Mouse (Mus musculus) neutrophil, adult 5-6 weeks (primary cell): ENCODE data around the gene Slc52a3. TPM values are rescaled to one million over a fixed set of nuclear protein-coding genes. Genes with fewer than 3 reads are reported as not detected.

Experiments used
- ATAC-seq: fragments of 151-379, 151-347 bp; 2 replicates; pipeline ENCODE4 v1.8.0; 2017; ENCODE audit warnings: mild to moderate bottlenecking, moderate TSS enrichment; ENCODE audit not compliant: insufficient number of reproducible peaks, poor library complexity, low FRiP score, severe bottlenecking; ENCODE audit errors: extremely low read depth
- total RNA-seq: library from RNA; stranded (forward); fragments of 200-1000 nt; gene quantifications from 2 replicates; pipeline ENCODE4 v1.2.3, GENCODE M21; 2017

The Slc52a3 gene
- total RNA-seq, result 1.4 and 1.5 TPM in 2 replicates

DNA sequence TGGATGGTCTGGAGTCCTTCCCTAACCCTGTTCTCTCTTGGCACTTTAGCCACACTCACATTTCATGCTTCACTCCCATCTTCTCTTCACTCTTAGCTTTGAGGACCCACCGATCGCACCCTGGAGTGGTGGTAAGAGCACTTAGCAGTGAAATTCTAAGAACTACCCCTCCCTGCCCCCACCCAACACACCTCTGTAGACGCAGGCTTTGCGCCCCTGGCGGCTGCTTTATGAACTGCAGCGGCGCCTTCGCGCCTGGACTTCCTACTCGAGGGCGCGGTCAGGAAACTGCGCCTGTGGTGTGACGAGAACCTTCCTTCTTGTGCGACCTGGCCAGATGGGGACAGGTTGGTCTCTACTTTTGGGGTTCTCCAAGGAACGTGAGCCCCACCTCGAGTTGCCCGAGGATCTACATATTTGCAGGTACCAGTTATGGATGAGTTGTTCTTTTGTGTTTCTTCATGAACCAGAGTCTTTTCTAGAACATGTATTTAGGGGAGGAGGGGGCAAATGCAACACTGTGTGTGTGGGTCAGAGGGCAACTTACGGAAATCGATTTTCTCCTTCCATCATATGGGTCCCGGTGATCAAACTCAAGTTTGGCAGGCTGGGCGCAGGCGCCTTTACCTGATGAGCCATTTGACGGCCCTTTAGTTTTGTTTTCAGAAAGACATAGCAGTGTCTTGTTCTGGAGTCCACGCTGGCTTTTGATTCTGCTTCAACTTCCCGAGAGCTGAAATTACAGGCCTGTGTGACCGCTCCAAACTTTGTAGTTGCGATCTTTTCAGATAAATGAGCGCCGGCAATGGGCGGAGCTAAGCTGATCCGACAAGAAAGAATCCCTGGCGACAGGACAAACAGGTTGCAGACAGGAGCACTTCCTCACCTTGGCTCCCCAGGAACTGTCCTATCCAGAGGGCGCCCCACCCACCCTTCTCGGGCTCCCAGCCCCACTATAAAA is at the start of gene Slc52a3:
TSS of gene Slc52a3 (plus strand) at position 283 of the 961 bp plus-strand sequence.
- ATAC-seq, result peak; percentile 81

DNA sequence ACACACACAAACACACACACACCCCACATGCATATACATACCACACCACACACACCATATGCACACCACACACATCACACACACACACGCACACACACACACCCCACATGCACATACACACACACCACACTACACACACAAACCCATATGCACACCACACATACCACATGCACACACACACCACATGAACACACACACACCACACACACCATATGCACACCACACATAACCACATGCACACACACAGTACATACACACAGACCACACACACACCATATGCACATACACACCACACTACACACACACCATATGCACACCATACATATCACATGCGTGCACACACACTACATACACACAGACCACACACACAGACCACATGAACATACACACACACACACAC is 48.7 kb upstream of the Slc52a3 start:
- no peak for ATAC-seq

DNA sequence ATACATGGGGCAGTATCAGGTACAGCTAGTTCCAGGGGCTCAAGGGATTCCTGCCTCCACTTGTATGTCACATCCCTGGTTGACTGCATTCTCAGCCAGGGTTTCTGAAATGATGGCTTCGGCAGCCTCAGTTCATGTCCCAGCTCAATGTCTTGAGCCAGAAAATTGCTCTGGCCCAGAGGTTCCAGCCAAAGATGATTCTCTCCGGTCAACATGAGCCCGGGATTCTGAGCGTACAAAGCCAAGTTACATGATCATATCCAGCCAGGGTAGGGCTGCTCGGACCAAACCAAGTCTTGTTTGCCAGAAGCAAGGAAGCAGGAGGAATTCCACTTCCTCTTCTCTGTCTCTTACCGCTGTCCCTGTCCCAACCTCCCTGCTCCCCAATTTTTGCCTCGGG is 48.0 kb upstream of the Slc52a3 start:
- no peak for ATAC-seq

DNA sequence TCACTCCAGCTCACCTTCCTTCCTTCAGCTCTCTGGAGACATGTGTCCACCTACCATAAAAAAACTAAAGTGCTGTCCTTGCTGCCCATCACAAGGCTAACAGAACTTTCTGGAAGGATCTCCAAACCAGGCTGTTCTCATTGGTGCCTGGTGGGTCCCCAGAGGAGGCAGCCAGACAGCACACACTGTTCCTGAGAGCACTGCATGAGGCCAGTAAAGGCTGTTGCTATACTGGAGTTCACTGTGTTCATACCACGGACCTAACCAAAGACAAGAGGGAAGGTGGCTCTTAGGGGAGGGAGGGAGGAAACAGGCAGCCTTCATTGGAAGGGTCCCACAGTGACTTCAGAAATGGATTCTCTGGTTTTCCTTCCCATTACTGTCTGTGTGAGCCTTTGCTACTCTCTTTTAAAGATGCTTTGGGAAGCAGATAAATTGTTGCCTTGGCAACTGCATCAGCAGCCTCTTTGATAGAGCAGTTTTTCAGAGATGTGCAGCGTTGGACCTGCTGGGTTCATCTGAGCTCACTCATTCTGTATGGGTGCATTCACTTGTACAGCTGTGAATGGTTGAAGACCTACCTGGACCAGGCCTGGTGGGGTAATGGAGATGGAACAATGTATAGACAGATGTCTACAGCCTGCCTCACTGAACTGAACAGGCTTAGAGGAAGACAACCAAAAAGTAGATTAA is 47.1 kb upstream of the Slc52a3 start:
- ATAC-seq, result no peak

DNA sequence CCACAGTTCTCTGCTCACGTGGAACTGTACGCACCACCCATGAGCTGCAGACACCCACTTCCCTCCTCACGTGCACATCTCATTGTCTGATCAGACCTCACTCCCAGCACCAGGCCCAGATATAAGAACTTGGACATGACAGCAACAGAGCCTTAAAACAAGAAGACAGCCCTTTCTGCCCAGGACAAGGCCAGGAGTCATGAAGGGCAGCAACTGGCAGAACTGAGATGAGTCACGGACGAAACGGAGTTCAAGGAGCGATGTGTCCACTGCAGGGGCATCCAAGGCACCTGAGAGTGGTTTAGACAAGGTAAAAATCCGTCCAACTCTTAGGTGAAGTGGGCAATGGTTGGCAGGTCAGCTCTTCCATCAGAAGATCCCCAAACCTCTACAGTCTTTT is 42.6 kb upstream of the Slc52a3 start:
- no peak for ATAC-seq

DNA sequence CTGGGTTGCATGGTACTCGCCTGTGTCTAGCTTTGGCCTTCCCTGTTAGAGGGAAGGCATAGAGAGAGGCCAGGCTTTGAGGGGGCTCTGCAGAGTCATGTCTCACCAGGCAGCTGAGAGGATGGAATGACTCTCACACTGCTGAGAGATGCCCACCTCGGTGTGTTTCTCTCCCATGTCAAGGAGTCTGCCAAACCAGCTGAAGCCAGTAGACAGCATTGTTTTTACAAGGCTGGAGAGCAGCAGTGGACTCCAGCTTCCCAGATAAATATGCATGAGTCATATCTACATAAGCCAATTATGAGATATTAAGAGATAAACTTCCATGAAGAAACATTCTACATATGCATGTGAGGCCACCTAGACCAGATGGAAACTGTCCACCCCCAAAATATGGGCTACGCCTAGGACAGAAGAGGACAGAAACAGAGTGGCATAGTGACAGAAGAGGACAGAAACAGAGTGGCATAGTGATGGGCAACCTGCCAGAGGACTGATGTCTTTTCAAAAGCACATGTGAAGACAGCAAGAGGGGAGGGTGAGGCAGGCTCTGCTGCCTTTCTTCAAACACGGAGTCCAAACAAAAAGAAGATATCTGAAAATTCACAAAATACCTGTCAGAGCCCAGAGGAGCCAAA is 39.7 kb upstream of the Slc52a3 start:
- no peak for ATAC-seq

DNA sequence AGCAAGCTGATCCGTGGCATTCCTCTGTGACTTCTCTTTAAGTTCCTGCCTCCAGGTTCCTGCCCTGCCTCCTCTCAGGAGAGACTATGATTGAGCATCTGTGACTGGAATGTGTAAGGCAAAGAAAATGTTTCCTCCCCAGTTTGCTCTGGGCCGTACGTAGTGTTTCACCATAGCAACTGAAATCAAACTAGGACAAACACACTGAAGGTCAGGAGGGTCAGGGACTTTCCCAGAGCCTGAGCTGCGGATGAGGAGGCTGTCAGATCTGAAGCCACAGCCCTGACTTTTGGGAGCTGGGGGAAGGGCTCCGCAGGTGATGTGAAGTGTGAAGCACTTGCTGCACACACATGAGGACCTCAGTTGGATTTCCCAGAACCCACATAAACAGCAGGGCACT is 37.0 kb upstream of the Slc52a3 start:
- no peak for ATAC-seq

DNA sequence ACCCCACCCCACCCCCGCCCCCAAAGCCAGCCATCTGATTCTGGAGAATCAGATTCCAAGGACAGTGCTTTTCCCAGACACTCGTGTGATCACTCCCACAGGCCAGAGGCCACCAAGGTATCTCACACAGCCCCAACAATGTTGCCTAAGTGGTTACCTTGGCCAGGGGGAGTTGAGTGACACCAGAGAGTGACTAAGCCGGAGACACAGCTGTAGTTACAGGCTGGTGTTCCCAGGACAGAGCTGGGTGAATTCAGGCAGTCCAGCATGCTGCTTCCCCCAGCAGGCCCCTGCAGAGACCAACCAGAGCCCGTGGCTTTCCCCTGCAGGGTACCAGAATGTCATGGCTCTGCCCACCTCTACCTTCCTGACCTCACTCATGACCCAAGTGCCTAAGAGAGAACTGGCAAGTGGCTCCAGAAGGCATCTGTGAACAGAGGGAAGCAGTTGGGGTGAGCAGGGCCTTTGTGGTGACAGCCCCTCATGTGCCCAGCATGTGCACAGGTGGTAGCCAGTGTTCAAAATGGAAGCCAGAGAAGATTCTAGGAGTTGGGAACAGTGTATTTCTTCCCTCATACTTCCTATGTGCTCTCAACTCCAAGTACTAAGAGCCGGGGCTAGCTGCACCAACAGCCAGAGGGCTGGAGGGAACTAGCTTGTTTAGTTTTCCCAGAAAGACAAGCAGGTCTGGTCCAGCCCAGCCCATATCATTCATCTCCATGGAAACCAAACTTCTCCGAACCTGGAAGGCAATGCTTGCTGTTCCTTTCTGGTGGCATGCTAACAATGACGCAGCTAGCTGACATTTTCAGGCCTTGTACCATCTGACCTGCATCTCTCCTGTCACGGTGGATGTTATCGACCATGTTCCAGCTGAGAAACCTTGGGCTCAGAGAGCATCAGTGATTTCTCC is 34.8 kb upstream of the Slc52a3 start:
- no peak for ATAC-seq

DNA sequence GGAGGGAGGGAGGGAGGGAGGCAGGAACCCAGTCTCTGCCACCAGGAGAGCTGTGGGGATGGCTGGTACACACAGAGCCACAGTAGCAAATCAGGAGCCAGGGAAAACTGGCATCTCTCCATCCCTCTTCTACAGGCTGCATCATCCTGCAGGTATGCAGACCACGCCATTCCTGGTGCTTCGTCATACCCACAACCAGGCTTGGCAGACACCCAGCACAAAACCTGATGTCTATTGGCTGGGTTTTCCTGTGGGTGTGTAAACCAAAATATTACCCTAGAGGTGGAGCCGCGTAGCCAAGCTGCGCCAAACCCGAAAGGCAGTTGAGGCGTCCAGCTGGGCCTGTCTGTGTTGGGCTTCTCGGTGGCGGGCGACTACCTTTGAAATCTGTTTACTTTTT is 33.8 kb upstream of the Slc52a3 start:
- no peak for ATAC-seq

DNA sequence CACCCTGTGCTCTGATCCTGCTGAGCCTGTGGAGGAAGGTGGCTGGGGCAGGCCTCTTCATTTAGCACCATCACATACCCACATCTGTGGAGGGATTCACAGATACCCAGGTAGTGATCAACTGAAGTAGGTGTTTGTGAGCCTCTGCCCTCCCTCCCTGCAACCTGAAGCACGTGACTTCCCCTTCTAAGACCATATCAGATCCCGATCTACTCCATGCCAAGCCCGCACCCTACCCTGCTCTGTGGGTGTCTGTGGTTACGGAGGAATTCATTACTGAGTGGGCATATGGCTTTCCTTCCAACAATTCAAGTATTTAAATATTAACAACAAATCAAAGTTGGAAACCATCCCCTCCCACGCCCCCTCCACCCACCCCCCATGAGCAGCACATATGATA is 33.0 kb upstream of the Slc52a3 start:
- ATAC-seq, result no peak

DNA sequence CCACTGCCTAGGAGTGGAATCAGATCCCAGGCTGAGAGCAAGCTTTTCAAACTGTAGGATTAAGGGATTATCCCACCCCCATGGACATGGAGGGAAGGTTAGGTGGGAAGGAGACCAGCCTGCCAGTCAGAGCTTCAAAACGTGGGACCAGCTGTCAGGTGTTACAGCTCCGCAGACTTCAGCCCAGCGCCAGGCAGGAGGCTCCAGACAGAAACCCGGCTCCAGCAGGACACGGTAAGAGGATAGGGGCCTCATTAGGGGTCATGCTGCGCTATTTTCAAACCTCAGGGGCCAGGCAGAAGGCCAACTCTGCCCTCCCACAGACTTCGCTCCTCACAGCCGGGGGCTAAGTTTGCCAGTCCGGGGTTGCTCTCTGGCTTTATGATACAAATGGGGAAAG is 32.3 kb upstream of the Slc52a3 start:
- no peak for ATAC-seq

DNA sequence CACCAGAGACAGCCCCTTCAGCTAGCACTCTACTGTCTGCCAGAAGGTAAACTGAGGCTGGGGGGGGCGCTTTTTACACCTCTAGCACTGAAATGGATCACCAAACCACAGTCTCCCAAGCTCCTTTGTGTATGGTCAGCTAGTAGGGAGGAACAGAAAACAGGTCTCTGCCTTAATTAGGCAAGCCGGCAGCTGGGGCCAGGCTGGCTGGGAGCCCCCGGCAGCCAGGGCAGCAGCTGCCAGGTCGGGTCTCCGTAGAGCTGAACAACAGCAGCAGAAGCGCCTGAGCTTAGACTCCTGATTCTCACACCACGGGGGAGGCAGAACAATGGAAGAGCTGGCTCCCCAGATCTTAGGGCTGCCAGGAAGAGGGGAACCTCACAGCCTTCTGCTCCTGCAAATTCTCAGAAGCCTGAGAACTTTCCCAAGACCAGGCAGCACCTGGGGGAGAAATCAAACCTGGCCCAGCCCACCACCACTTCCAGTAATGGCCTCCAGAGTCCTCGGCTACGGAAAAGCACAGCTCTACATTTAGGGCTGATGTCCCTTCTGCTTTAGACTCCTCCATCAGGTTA is 29.0 kb upstream of the Slc52a3 start:
- ATAC-seq, result no peak

DNA sequence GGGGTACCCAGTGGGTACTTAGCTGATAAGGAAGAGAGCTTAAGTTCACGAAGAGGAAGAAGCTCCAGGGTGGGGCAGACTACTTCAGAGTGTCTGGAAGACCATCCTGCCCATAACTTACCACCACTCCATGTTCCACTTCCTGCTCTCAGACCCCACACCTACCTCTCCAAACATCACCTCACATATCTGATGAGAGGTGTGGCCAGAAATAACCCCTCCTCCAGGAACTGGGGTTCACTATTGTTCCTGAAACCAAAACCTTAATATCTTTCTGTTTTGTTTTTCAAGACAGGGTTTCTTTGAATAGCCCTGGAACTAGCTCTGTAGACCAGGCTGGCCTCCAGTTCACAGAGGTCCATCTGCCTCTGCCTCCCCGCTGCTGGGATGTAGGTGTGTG is 28.5 kb upstream of the Slc52a3 start:
- ATAC-seq, result no peak

DNA sequence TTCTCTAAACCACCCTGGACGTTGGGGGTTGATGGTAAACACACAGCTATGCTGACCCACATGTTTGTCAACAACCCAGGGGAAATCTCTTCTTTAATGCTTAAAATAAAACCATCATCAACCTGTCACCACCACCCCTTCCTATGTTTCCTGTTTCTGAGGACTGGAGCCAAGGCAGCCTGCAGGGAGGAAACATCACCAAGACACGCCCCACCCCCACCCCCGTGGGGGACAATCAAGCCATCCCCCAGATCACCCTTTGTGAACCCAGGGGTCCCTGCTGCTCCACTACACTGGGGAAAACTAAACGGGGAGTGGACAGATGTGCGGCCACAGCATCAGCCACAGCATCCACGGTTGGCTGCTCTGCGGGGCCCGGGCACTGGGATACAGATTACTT is 27.9 kb upstream of the Slc52a3 start:
- ATAC-seq, result no peak

DNA sequence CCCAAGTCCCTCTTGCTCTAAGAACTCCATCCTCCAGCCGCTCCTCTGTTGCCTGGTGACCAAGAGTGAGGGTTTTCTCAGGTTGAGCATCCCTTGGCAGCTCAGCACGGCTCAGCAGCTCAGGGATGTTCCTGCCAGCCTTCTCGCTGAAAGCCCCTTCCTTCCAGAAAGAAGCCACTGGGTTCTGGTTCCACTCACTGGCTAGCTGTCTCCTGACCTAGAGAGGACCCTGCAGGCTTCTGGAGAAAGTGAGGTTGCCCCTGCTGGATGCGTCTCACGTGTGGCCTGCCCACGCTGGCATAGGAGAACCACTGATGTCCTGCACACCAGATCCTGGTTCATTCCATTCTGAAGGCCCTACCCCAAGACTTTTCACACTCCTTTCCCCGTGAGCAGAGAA is 27.3 kb upstream of the Slc52a3 start:
- no peak for ATAC-seq

DNA sequence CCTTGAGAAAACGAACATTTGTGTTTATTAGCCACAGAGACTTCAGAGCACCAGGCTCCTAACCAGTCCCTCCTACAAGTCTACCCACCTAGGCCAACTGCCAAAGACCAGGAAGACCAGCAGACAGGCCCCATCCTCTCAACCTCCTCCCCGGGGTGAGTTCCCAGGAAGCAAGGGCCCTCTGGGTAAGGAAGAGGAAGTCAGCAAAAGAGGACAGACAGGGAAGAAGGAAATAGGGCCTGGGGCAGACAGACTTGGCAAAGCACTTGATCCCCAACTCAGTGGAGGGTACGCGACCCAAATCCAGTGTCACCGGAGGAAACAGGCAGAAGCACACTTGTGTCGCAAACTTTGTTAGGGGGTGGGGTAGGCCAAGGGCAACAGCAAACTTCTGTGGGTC is 26.9 kb upstream of the Slc52a3 start:
- ATAC-seq, result no peak

DNA sequence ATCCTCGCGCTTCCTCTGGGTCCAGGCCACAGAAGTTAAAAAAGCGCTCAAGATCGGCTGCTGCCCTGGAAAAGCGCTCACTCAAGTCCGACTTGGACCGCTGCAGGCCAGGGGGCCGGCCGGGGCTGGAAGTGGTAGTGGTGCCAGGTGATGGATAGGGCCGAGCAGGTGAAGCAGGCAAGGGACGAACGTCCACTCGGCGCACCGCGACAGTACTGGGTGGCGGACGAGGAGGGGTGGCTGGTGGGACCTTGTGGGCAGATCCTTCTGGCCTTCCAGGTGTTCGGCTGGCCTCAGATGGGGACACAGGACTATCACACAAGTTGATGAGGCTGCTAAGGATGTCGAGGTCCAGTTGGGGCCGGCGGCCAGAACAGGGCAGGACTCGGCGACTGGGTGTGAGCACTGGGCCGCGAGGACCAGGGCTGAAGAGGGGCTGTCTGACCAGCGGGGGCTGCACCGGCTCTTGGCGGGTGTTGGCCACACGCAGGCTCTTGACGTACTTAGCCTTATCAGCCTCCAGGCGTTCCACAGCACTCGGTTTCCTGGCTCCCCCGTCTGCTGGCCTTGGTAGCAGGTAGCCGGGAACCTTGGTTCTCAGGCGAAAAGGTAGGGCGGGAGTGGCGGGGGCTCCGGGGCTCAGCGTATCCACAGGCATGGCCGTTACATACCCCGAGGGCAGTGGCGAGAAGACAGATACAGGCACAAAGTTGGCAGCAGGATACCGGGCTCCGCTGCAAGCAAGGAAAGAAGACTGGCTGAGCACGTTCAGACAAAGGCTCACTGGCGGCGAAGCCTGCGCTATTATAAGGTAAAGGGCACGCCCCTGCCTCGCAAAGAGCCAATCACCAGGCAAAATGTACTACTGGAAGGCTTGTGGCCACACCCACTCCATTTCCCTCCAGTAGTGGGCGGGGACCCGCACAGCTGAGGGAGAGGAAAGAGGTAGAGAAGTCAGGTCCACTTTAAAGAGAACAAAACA is 25.8 kb upstream of the Slc52a3 start:
- peak; percentile 64 for ATAC-seq
